Mouse (Mus musculus): ENCODE results near the gene Prr29.
"Not testable (repeated sequence)": the region's sequence is repeated elsewhere in the genome, so short reads cannot be mapped to it uniquely, and the experiment has no call there.

Prr29 gene

DNA sequence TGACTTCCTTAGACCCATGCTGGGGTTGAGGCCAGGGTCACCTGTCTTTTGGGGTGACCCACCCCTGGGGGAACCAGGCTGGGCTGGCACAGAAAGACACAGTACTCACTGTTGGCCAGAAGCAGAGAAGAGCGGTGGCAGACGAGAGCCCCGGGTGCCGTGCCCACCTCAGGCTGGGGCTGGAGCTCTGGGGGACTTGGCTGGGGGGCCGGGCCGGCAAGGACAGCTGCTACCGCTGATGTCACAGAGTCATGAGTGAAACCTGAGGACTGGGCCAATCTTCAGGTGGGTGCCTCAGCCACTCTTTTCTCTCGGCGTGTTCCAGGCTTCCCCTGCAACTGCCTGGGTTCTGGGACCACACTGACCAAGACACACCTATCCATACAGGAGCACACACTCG is at the start of gene Prr29:
Gene Prr29, plus strand, starts transcription at position 107 of the 400 bp plus-strand sequence.
- DNase-seq: no peak

DNA sequence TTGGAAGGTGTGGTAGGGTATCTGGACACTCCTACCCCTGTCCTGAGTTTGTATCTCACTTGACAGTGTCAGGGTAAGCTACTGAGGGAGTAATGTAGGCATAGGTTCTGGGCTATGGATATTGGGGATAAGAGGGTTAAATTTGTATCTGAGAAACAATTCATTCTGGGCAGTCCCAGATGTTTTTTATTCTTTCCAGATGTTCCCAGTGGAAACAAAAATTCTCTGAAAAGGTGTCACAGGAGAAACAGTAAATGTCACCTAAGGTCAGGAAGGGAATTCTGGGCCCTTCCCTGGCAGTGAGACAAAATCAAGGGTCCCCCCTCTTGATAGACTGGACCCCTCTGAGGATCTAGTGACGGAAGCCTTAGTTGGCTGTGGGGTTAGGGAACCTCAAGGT is 48.9 kb upstream of the Prr29 start:
- no peak for DNase-seq

DNA sequence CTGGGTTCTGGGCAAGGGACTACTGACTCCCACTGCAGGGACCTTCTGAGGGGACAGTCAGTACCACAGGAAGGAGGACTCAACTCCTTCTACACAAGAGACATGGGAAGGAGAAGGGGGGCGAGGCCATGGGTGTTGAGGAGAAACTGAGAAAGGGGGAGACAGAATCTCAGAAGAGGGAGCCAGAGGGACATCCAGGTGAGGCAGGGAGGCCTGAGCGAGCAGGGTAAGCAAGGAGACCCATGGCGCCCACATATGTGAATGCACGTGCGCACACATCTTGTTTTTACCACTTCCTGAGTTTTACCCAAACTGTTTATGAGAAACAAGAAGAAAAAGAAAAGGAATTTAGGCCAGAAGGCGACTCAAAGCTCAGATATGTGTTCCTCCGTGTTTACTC is 47.5 kb upstream of the Prr29 start:
- DNase-seq: no peak

DNA sequence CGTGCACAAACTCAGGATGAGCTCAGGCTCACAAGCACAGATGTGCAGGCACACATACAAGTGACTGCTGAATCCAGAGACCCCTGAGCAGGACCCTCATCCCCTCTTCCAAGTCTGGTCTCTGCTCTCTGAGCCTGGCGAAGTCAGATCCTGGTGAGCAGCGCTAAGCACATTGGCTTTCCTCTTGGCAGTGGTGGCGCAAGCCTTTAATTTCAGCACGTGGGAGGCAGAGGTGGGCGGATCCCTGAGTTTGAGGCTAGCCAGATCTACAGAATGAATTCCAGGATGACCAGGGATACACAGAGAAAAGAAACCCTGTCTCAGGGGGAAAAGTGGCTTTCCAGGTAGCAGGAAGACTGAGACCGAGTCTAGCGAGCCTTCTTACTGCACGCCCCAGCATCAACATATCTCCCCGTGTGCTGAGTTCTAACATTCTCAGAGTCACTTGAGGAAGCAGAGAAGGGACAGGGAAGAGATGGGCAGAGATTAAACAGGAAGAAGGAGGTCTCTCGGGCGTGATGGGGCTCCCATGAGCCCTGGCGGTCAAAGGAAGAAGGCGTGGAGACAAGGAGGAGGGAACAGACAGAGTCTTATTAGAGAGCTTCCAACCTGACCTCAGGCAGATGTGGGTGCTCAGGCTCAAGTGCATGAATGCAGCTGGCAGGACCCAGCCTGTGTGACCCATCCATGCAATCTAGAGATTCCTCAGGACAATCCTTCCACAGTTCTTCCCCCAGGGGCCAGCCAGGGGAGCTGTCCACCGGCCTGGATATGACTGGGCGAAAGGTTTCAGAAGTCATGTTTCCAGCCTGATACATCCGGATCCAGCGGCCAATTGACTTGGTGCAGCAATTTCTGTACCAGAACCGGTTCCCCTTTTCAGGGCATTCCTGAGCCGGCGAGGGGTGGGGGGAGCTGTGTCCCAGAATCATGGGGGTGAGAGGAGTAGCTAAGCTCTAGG is 46.6 kb upstream of the Prr29 start:
- no peak for DNase-seq

DNA sequence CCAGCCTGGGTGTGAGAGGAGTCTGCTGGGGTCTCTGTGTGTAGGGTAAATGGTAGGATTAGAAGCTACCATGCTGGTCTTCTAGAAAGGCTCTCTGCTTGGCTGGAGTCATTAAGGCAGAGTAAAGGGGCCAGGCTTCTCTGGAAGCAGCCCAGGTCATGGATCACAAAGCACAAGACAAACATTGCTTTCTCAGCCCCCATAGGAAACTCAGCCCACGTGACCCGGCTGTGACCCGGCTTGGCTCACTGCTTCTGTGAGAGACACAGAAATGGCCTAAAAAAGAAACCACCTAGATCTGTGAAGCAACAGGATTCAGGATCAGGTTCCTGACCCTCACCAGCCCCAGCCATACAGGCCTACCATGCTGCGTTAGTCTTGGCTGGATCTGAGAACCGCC is 40.4 kb upstream of the Prr29 start:
- DNase-seq: peak; percentile 82

DNA sequence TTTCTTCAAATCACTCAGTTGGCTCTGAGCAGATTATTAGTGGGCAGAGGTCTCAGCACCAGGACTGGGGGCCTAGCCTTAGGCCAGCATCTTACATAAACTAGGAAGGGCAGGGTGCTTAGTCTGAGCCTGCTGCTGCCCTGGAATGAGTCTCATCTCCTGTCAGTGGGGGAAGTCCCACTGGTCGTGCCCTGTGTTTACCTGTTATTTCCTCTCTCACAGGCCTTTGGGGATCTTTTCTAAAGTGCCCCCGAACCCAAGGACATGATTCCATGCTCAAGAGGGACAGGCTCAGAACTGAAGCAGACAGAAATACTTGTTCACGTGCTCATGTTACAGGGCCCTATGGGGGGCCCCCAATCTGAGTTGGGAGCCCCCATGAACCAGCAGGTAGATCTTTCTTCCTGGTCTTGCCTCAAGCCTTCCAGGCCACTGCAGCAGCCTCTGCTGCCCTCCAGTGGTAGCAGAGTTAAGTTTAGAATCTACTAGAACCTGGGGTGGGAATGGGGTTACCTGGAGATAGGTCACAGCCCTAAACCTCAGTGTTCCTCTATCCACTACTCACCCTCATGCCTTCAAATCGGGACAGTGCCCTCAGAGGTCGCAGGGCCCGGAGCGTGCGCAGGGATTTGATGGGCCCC is 39.6 kb upstream of the Prr29 start:
- peak; percentile 89 for DNase-seq

DNA sequence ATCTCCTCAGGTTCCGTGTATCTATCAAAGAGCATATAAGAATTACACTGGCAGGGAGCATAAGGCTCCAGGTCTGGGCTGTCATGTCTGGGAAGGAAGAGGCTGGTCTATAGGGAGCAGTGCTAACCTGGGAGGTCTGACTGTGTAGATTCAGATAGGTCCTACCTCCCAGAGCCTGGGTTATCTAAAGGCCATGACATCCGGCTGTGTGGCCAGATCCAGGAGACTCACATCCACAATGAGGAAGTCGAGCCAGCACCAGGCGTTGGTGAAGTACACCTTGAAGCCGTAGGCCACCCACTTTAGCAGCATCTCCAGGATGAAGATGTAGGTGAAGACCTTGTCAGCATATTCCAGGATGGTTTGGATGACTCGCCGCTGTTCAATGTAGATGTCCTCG is 38.8 kb upstream of the Prr29 start:
- no peak for DNase-seq

DNA sequence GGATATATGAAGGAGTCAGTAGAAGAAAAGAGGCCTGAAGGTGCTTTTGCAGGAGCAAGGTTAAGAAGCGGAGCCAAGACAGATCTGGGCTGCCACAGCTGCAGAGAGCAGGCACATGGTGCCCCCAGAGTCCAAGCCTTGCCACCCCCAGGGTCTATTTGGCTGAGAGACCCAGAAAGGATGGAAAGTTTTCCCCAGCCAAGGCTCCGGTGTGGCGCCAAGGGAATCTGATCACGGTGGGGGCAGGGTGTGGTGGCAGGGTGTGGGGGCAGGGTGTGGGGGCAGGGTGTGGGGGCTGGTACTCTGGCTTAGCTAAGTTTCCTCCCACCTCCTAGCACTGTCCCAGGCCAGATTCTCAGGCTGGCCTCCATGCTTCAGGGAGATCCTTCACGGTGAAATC is 36.8 kb upstream of the Prr29 start:
- DNase-seq: no peak

DNA sequence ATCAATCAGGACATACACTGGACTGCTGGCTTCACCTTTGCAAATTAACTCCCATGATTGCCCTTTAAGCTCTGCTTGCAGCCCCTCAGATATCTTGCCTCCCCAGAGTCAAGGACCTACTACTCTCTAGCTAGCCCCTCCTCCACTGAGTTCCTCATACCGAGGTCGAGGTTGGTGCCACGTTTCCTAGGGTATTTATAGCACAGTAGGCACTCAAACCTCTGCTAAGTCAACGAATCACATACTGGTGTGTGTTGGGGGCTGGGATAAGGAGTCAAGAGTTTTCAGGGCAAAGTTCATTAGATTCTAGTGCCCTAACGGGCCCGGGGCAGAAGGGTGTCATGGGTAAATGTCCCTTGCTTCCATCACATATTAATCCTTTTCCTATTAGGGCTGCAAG is 36.1 kb upstream of the Prr29 start:
- DNase-seq: no peak

DNA sequence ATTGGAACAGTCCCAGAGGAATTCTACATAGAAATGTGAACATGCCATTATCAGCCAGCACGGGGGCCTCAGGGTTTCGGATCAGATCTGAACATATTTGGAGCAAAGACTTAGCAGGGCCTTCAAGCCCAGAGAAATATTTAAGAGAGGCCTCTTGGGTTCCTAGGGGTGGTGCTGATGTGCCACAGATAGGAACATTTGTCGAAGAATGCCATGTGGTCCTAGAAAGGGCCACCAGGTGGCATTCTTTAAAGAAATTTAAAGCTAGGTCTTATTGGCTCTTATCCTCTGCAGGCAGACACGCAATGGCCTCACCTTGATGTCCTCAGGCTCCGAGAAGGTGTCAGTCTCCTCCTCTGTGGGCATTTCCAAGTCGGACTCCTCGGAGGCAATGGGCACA is 35.6 kb upstream of the Prr29 start:
- peak; percentile 57 for DNase-seq

DNA sequence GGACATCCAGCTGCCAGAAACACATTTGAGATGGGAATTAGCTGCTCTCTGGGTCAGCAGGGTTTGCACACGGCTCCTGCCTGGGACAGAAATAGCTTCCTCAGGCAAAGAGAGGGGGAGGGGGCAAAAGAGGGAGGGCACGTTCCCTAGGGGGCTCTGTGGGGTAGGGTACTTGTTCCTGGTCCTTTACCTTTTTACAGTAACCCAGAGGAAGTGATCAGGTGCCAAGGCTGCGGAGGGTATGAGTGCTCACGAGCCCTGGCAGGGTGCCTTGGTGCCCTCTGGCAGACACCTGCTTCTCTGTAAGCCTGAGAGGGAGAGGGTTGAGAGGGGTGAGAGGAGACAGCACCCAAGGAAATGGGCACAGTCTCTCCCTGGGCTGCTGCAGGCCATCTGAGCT is 32.8 kb upstream of the Prr29 start:
- no peak for DNase-seq

DNA sequence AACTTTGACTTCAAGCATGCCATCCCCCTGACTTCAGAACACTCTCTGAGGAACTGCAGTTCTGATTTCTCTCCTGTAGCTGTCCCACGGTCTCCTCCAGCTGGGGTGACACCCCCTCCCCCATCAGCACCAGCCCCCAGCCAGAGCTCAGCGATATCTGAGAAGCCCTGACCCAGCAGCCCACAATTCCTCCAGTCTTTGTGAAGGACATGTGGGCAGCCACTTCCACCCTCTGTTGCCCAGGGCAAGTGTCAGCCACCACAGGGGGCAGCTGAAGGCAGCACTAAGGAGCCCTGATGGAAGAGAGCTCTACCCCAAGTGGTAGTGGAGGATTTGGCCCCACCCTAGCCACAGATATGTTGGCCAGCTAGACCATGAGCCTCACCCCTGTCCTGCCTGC is 31.2 kb upstream of the Prr29 start:
- DNase-seq: no peak

DNA sequence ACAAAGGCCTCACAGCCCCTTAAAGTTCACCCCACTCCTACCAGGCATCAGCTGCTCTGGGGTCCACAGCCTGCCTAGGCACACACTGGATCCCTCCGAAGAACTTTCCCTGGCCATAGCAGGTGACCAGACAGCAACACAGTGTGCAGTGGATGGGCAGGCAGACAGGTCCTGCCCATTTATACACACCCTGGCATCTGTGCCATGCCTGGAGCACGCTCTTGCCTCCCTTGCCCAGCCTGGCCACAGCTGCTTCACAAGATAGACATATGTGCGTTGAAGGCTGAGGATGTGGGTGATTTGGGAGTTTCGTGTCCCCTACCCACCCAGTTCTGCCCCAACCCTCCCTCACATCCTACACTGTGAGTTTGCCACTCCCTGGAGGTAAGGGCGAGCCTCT is 27.2 kb upstream of the Prr29 start:
- DNase-seq: no peak

DNA sequence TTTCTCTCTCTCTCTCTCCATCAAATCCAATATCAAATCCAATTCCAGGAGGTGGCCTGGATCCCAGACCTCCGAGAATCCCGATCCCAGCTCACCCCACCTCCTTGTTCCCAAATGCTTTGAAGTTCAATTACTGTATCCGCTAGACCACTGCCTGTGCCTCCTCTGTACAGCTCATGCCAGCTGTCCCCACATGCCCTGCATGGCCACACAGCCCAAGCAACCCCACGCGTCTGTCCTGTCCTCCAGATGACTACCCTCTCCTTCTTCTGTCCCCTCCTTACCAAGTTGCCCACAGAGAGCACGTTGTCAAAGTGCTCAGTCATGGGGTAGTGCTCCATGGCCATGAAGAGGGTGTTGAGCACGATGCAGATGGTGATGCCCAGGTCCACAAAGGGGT is 26.4 kb upstream of the Prr29 start:
- no peak for DNase-seq

DNA sequence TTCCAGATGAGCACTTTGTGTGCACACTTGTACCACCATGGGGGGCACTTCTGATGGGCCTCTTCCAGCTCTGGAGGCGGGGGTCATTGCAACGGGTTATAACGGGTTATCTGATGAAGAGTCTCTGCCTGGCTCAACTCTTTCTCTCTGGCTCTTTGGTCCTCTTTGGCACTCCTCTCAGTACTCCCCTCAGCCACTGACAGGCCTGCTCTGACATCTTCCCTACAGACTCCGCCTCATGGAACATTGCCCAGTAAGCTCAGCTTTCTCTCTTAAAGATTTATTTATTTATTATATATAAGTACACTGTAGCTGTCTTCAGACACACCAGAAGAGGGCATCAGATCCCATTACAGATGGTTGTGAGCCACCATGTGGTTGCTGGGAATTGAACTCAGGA is 25.9 kb upstream of the Prr29 start:
- not testable (repeated sequence) for DNase-seq

DNA sequence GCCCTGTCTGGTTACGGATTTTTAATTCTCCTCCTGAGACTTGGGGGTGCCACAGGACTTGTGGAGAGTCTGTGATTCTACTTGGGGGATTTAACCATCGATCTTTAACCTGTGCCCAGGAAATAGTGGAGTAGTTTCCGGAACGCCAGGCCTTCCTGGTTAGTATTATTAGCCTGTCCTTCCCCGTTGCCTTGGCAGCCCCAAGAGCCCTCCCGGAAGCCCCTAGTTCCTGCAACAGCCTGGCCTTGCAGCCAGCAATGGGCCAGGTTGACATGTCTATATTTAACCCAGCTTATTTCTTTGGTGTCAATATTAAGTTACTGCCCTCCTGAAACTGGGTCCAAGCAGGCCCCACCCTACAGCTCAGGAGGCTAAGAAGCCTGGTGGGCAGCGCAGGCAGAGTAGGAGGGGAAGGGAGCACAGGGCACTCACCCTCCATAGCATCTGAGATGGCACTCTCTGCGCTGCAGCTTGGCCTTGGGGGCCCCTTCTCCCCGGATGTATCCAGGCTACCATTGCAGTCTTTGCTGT is 24.2 kb upstream of the Prr29 start:
- DNase-seq: peak; percentile 31

DNA sequence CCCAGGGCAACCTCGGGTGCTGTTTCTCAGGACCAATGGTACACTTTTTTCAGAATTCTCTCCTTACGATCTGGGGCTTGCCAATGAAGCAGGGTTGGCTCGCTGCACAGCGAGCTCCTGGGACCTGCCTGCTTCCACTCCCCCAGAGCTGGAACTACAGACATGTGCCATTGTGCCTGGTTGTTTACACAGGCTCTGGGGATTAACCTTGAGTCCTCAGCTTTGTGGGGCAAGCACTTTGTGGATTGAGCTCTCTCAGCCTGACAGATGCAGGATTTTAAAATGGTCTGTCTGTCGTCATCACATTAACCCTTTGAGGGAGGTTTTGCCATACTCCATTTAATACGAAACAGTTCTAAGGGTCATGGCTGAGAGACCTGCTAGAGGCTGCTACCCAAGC is 20.4 kb upstream of the Prr29 start:
- no peak for DNase-seq

DNA sequence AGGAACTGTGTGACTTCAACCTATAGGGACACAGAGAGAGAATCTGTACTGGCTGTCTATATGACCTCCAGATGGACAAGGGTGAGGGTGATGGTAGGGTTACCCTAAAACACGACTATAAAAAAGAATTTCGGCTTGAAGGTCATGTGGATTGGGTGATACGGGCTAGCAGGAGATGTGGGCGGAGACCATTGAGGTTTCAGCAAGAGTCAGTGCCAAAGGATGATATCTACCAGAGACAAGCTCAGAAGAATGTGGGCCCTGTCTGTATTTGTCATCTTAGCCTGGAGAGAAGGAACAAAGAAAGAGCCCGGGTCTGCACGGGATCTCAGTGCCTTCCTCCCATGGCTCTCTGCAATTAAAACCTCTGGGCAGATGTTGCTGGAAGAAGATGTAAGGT is 15.5 kb upstream of the Prr29 start:
- DNase-seq: no peak

DNA sequence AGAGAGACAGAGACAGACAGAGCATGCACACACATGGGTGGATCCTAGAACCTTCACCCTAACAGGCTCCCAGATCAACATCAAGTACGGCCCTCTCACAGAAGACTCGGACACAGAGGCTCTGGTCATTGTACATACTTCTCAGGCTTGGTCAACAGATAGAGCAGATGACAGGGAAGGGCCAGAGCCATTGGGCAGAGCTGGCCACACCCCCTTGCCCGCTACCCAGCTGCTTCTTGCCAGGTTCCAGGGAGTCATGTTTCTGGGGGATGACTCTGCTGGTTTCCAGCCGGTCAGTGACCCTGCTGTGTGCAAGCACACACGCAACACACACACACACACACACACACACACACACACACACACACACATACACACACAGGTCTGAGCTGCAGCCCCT is 14.4 kb upstream of the Prr29 start:
- DNase-seq: no peak

DNA sequence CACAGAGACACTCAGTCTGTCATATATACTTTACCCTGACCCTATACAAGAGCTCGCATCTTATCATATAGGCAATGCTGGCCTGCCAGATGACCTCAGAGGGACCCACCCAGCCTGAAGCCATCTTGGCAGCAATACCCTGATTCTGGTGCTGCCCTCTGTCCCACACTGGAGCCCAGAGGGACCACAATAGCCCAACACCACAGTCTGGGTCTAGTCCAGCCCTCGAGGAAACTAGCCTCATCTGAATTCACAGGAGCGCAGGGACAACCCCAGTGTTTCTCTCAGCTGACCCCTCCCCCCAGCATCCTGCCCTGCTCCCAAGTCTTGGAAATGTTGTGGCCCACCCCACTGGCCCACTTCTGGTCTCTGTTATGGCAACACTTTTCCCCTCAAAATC is 14.0 kb upstream of the Prr29 start:
- DNase-seq: no peak

DNA sequence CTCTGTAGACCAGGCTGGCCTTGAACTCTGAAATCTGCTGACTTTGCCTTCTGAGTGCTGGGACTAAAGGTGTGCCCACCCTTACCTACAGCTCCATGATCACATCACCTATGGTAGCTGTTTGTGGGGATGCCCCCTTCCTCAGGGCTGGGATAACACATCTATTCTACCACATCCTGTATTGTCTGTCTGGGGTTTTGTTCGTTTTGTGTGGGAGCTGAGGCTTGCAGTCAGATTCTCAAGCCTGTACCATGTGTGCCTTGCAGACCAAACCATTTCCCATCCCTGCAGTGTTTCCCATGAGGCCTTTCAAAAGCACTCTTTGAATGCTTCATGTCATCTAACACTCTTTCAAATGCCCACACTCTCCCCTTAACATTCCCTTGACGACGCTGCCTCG is 13.3 kb upstream of the Prr29 start:
- no peak for DNase-seq

DNA sequence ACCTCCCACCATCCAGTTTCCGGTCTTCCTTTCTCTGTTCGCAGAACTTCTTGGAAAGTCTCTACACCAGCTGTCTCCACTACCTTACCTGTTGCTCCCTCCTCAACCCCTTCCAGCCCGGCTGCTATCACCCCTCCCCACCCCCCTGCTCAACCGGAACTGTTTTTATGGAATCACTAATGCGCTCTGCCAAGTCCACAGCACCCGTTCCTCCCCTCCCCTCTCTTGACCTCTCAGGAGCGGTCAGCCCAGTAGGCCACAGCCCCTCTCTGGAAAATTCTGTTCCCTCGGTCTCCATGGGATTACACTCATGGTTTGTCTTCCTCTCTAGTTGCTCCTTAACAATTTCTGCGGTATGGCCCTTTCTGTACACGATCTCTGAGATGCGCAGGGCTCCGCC is 12.1 kb upstream of the Prr29 start, which contains the start of gene Scn4a:
Gene Scn4a, minus strand, starts transcription at position 101 of the 400 bp plus-strand sequence.
- DNase-seq: no peak

DNA sequence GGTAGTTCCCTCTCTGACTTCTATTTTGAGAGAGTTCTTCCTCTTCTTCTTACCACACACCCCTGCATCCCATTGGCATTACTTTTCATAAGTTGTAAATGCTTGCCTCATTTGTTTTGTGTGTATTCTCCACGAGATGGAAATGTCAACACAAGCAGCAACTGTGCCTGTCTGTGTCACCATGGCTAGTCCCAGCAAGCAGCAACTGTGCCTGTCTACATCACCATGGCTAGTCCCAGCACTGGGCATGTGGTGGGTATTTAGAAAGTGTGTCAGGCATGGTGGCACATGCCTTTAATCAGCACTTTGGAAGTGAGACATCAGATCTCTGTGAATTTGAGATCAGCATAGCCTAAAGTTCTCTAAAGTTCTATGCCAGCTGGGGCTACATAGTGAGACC is 11.1 kb upstream of the Prr29 start:
- DNase-seq: no peak
